Mouse (Mus musculus) T-cell, adult 66 days (primary cell): ENCODE data around the gene Olfr644. TPM values are rescaled to one million over a fixed set of nuclear protein-coding genes. Genes with fewer than 3 reads are reported as not detected.

Source experiments
- total RNA-seq, 2 experiments: library from RNA; stranded (reverse); gene quantifications; 3 replicates in 1 of 2; 4 replicates in 1 of 2; pipeline ENCODE4 v1.2.4; 2023

The Olfr644 gene
- not detected for total RNA-seq

GRCm38 (mm10) chr7:104071769-104072168 lies at the start of gene Olfr644:
Gene Olfr644, minus strand, starts transcription at chr7:104071869.

DNA sequence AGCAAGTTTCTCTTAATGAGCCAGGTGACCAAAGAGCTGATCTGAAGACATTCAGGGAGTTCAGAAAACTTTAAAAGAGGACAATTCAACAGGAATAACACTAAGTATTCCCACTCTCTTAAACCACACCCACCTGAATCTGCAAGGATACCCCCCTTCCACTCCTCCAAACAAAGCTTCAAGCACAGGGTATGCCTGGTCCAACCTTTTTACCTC lies 33.0 kb upstream of the Olfr644 start, which contains the start of gene Olfr646:
Olfr646 (plus strand) TSS at position 117 of the 216 bp plus-strand sequence.

GRCm38 (mm10) chr7:104085365-104085764 lies 13.7 kb upstream of the Olfr644 start, which contains the start of gene Olfr645:
Gene Olfr645, minus strand, starts transcription at chr7:104085465.

DNA sequence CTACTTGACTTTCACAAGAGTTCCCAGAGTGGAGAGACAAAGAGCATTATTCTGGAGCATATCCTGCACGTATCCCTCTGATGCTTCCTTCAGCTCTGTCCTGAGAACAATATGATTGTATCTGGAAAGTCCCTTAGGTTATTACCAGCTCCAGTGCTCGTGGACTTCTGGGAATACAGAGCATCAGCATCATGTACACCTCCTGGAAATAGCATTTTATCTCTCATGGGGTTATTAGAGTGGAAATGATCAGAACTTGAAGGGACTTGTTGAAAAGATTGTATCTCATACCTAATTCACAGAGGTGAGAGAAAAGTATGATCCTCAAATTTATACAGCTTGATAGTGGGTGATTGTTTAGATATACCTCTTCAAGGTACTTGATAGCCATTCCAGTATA lies 10.3 kb downstream of the Olfr644 start, which contains the start of gene 4930516K23Rik:
4930516K23Rik (minus strand) TSS at position 101 of the 400 bp plus-strand sequence.

DNA sequence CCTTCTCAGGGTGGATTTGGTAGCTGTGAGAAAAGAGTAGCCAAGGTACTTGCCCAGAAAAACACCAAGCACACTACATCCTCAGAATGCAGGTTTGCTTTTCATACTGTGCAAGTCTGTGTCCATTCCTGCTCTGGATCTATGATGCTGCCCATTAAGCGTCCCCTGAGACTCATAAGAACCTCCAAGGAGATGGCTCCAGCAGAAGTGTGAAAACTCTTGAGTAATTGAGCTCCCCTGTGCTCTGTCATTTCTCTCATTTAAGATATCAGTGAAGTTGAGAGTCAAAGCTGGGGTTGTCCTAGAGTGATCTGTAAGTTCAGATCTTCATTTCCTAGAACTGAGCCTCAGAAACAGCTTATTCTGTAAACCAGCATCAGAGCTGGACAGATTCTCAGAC lies 19.1 kb downstream of the Olfr644 start, which contains the start of gene Olfr642:
Olfr642 (minus strand) TSS at position 101 of the 400 bp plus-strand sequence.

DNA sequence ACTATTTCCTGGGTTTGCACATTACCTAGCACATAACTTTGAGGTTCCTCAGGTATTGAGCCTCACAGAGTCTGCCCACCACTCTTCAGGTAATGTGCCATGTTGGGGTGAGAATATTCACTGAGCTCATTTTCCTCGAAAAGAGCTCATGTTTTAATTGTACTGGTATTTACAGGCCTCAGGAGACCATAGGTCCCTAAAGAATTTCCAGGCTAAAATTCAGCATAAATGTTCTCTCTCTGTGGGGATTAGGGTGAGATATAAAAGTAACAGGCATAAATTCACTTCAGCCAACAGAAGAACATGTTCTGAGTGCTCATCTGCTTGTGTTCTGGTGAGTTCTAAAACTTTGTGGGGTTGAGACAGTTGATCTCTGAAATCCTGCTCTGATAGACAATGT lies 36.5 kb downstream of the Olfr644 start, which contains the start of gene Olfr641:
Olfr641 (plus strand) TSS at position 301 of the 400 bp plus-strand sequence.

DNA sequence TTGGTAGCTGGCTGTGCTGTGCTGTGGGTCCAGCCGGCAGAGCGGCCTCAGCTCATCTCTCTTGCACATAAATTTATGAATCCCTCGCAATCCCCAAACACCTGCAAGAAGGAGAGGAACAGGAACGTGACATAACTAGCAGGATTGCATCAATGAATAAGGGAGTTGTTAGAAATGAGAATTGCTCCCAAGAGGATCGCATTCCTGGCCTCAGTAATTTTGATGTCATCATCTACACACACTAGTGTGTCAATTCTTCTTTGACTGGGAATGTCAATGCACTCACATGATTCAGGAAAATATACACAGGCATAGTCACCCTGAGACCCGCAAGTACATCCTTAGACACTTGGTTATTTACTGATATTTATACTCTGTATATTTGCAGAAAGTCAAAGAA lies 46.2 kb downstream of the Olfr644 start, which contains the start of gene Olfr640:
Olfr640 (minus strand) TSS at position 101 of the 400 bp plus-strand sequence.

GRCm38 (mm10) chr7:104017203-104017602 lies 54.5 kb downstream of the Olfr644 start, which contains the start of gene Olfr639:
Gene Olfr639, minus strand, starts transcription at chr7:104017303.

Other genes with a start within 250 kb of the Olfr644 start
- gene Hbb-bs, start 243.8 kb downstream of the Olfr644 start, total RNA-seq = 10 to 100 TPM; 12.5 to 53.2 TPM
- gene Hbb-bh2, start 231.3 kb downstream of the Olfr644 start, total RNA-seq = not detected
- gene Hbb-bh1, start 228.7 kb downstream of the Olfr644 start, total RNA-seq = not detected
- not detected for gene Hbb-y, start 218.7 kb downstream of the Olfr644 start, total RNA-seq
- not detected for gene Olfr66, start 185.6 kb downstream of the Olfr644 start, total RNA-seq
- not detected for gene Olfr64, start 177.4 kb downstream of the Olfr644 start, total RNA-seq
- not detected for gene Olfr65, start 168.4 kb downstream of the Olfr644 start, total RNA-seq
- gene Olfr631, start 143.0 kb downstream of the Olfr644 start, total RNA-seq = not detected
- not detected for gene Olfr632, start 137.5 kb downstream of the Olfr644 start, total RNA-seq
- gene Olfr633, start 127.4 kb downstream of the Olfr644 start, total RNA-seq = not detected
- not detected for gene Olfr635, start 100.7 kb downstream of the Olfr644 start, total RNA-seq
- not detected for gene Olfr638, start 73.1 kb downstream of the Olfr644 start, total RNA-seq
- under 1 TPM; 0.09 to 0.12 TPM for gene Olfr639, start 54.6 kb downstream of the Olfr644 start, total RNA-seq
- gene Olfr640, start 46.3 kb downstream of the Olfr644 start, total RNA-seq = not detected
- not detected for gene Olfr641, start 36.4 kb downstream of the Olfr644 start, total RNA-seq
- not detected for gene Olfr642, start 19.2 kb downstream of the Olfr644 start, total RNA-seq
- gene 4930516K23Rik, start 10.4 kb downstream of the Olfr644 start, total RNA-seq = not detected
- not detected for gene Olfr645, start 13.6 kb upstream of the Olfr644 start, total RNA-seq
- gene Olfr646, start 33.0 kb upstream of the Olfr644 start, total RNA-seq = not detected
- not detected for gene Ubqln5, start 58.0 kb upstream of the Olfr644 start, total RNA-seq
- gene Olfr643, start 65.5 kb upstream of the Olfr644 start, total RNA-seq = not detected
- gene Ubqln3, start 71.4 kb upstream of the Olfr644 start, total RNA-seq = not detected
- not detected for gene Ubqlnl, start 78.7 kb upstream of the Olfr644 start, total RNA-seq
- gene Olfm5, start 93.0 kb upstream of the Olfr644 start, total RNA-seq = not detected
- gene Olfr648, start 111.5 kb upstream of the Olfr644 start, total RNA-seq = not detected
- not detected for gene Olfr649, start 124.1 kb upstream of the Olfr644 start, total RNA-seq
- gene Trim6, start 146.9 kb upstream of the Olfr644 start, total RNA-seq = not detected
- gene Trim34a, start 172.6 kb upstream of the Olfr644 start, total RNA-seq = 10 to 100 TPM; 26.0 to 33.9 TPM
- gene Trim5, start 216.2 kb upstream of the Olfr644 start, total RNA-seq = 10 to 100 TPM; 21.2 to 25.5 TPM
- gene Trim12a, start 243.6 kb upstream of the Olfr644 start, total RNA-seq = 100 to 1,000 TPM in 1 of 2 experiments, 10 to 100 TPM in 1; 98.4 to 109 TPM